Mouse (Mus musculus): Measurements from ENCODE around the gene Lag3. TPM values are rescaled to one million over a fixed set of nuclear protein-coding genes. Genes with fewer than 3 reads are reported as not detected.

Lag3 gene
- polyA plus RNA-seq, 1 experiment from 2014 or later: 3.1 TPM

DNA sequence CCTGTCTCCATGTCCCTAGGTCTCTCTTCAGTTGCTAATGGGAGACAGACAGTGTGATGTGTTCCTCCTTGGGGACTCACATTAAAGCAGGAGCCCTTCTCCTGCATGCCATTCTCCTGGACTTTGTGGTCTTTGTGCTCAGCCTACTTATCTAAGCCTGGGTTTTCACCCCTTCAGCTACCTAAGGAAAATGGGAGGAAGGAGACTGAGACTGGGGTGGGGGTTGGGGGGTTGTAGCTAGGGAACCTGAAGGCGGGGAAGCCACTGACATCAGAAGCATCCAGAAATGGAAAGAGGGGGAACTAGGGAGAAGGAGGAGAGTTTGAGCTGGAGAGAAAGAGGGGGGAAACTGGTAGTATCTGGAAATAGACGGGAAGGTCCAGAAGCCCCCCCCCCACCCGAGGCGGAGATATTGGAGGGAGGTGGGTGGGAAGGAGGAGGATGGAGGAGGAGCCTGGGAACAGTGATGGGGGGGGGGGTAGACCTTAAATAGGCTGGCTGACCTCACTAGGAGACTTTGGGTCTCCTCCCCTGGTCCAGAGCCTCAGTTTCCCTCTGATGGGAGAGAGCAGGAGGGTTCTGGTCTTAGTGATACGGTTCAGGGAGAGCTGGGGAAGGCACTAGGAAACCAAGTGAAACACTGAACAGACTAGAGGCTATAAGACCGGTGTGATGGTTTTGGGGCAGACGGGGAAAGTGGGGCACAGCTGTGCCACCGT, 48.9 kb downstream of the Lag3 start:
- Histone ChIP-seq H3K36me3 (no peaks in the 10 kb centered on the region), H3K4me1 (peaks cover 70% of the 10 kb centered on the region), H3K4me3 (peak overlapping the region; percentile 59), H3K9me3 (no peaks in the 10 kb centered on the region), H3K4me2 (replicated peaks) (peak overlapping the region; percentile 88), H3K27ac (no peak overlapping the region; the same call in 1 of the 2 replicates), H3K9ac (peak overlapping the region; percentile 75), H3K27me3 (peaks cover 13% of the 10 kb centered on the region)
- no peak for ATAC-seq (ENCODE audit: low FRiP score, low read depth)
- 15% methylated on average over 8 of the region's 8 CpGs for WGBS

GRCm38 (mm10) chr6:124861802-124862201, 49.7 kb downstream of the Lag3 start:
- Histone ChIP-seq H3K27me3 (peaks cover 13% of the 10 kb centered on the region), H3K9me3 (no peaks in the 10 kb centered on the region), H3K27ac (no peak overlapping the region), H3K4me2 (replicated peaks) (no peak overlapping the region), H3K4me1 (peaks cover 70% of the 10 kb centered on the region), H3K4me3 (no peak overlapping the region), H3K9ac (no peak overlapping the region; the same call in 1 of the 2 replicates), H3K36me3 (no peaks in the 10 kb centered on the region)
- 32% methylated on average over 3 of the region's 3 CpGs for WGBS
- no peak for ATAC-seq (ENCODE audit: low FRiP score, low read depth)

- H3K27me3 ChIP-seq: peaks cover 13% of the 10 kb centered on the region
- no peaks in the 10 kb centered on the region for H3K9me3 ChIP-seq
- H3K9ac ChIP-seq: no peak overlapping the region; the same call in 1 of the 2 replicates
- ATAC-seq (ENCODE audit: low FRiP score, low read depth): no peak
- H3K27ac ChIP-seq: no peak overlapping the region
- H3K4me2 ChIP-seq (replicated peaks): no peak overlapping the region
- WGBS: 82% methylated on average over 19 of the region's 19 CpGs
- no peaks in the 10 kb centered on the region for H3K36me3 ChIP-seq
- H3K4me3 ChIP-seq: no peak overlapping the region
- peaks cover 70% of the 10 kb centered on the region for H3K4me1 ChIP-seq
Measured at GRCm38 (mm10) chr6:124861266-124861665, 50.2 kb downstream of the Lag3 start.

DNA sequence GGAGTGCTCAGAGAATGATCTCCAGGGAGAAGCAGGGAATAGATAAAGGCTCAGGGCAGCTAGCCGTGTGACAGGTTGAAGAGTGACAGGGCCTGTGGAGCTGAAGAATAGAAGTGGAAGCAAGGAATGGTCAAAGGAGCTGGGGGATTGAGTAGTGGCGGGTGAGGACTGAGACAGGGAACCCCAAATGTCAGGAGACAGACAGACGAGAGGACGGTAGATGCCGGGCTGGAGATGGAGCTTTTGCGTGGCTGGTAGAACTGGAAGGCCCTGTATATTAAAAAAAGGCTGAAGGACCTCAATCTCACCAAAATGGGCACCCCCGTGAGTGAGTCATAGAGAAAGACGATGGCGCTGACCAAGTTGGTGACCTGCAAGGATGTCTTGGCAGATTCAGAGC, 51.0 kb downstream of the Lag3 start:
- Histone ChIP-seq H3K27ac (no peak overlapping the region), H3K9ac (no peak overlapping the region), H3K9me3 (no peaks in the 10 kb centered on the region), H3K27me3 (peaks cover 13% of the 10 kb centered on the region), H3K36me3 (peaks cover 3% of the 10 kb centered on the region), H3K4me1 (peaks cover 69% of the 10 kb centered on the region), H3K4me2 (replicated peaks) (no peak overlapping the region), H3K4me3 (no peak overlapping the region)
- 87% methylated on average over 9 of the region's 9 CpGs for WGBS
- no peak for ATAC-seq (ENCODE audit: low FRiP score, low read depth)

- Histone ChIP-seq H3K36me3 (peaks cover 8% of the 10 kb centered on the region), H3K27ac (0 out of 2 replicates have a peak overlapping the region, but pooled peaks have one; percentile 28), H3K4me3 (0 out of 2 replicates have a peak overlapping the region, but pooled peaks have one; percentile 7), H3K9me3 (no peaks in the 10 kb centered on the region), H3K4me2 (replicated peaks) (peak overlapping the region; percentile 25), H3K9ac (peak overlapping the region; percentile 53; the same call in 1 of the 2 replicates), H3K4me1 (peaks cover 68% of the 10 kb centered on the region), H3K27me3 (peaks cover 7% of the 10 kb centered on the region; the same call in 1 of the 2 replicates)
- ATAC-seq (ENCODE audit: low FRiP score, low read depth): no peak
- WGBS: 10% methylated on average over 12 of the region's 12 CpGs
Measured at GRCm38 (mm10) chr6:124859725-124860124, 51.8 kb downstream of the Lag3 start.

GRCm38 (mm10) chr6:124858561-124859318, 52.8 kb downstream of the Lag3 start:
- Histone ChIP-seq H3K36me3 (peaks cover 17% of the 10 kb centered on the region), H3K9me3 (no peaks in the 10 kb centered on the region), H3K4me2 (replicated peaks) (peak overlapping the region; percentile 69), H3K27me3 (peaks cover 6% of the 10 kb centered on the region; the same call in 1 of the 2 replicates), H3K4me1 (peaks cover 60% of the 10 kb centered on the region), H3K4me3 (peak overlapping the region; percentile 87), H3K9ac (peak overlapping the region; percentile 99), H3K27ac (peak overlapping the region; percentile 100; the same call in 1 of the 2 replicates)
- ATAC-seq (ENCODE audit: low FRiP score, low read depth): no peak
- 73% methylated on average over 27 of the region's 28 CpGs for WGBS

- H3K4me2 ChIP-seq (replicated peaks): peak overlapping the region; percentile 69
- H3K36me3 ChIP-seq: peaks cover 24% of the 10 kb centered on the region
- WGBS: 22% methylated on average over 26 of the region's 26 CpGs
- H3K9me3 ChIP-seq: no peaks in the 10 kb centered on the region
- peak overlapping the region; percentile 87 for H3K4me3 ChIP-seq
- H3K27me3 ChIP-seq: peaks cover 6% of the 10 kb centered on the region; the same call in 1 of the 2 replicates
- no peak for ATAC-seq (ENCODE audit: low FRiP score, low read depth)
- H3K4me1 ChIP-seq: peaks cover 55% of the 10 kb centered on the region
- H3K9ac ChIP-seq: peak overlapping the region; percentile 99
- peak overlapping the region; percentile 100 for H3K27ac ChIP-seq
Measured at GRCm38 (mm10) chr6:124857840-124858530, 53.5 kb downstream of the Lag3 start.

- 0 out of 2 replicates have a peak, but pooled peaks cover 6% of the 10 kb centered on the region for H3K27me3 ChIP-seq
- ATAC-seq (ENCODE audit: low FRiP score, low read depth): peak; percentile 87
- WGBS: under 1% methylated on average over 83 of the region's 86 CpGs
- H3K36me3 ChIP-seq: peaks cover 32% of the 10 kb centered on the region
- peak within 1 kb of the TSS; percentile 100 for H3K27ac ChIP-seq
- H3K4me1 ChIP-seq: peaks cover 47% of the 10 kb centered on the region
- peak within 1 kb of the TSS; percentile 87 for H3K4me3 ChIP-seq
- H3K9me3 ChIP-seq: no peaks in the 10 kb centered on the region
- peak within 1 kb of the TSS; percentile 69 for H3K4me2 ChIP-seq (replicated peaks)
- H3K9ac ChIP-seq: peak within 1 kb of the TSS; percentile 99
Measured at GRCm38 (mm10) chr6:124856916-124857839, 54.3 kb downstream of the Lag3 start, which contains the start of gene P3h3. TSS of gene P3h3 (minus strand) at chr6:124857752.

GRCm38 (mm10) chr6:124856321-124856720, 55.2 kb downstream of the Lag3 start:
- H3K9me3 ChIP-seq: no peaks in the 10 kb centered on the region
- H3K4me3 ChIP-seq: peak overlapping the region; percentile 87
- ATAC-seq (ENCODE audit: low FRiP score, low read depth): peak; percentile 74
- H3K27ac ChIP-seq: peak overlapping the region; percentile 100
- H3K27me3 ChIP-seq: 0 out of 2 replicates have a peak, but pooled peaks cover 6% of the 10 kb centered on the region
- peak overlapping the region; percentile 69 for H3K4me2 ChIP-seq (replicated peaks)
- WGBS: 3% methylated on average over 14 of the region's 14 CpGs
- H3K9ac ChIP-seq: peak overlapping the region; percentile 99
- peaks cover 40% of the 10 kb centered on the region for H3K36me3 ChIP-seq
- peaks cover 39% of the 10 kb centered on the region for H3K4me1 ChIP-seq

- no peak overlapping the region for H3K4me2 ChIP-seq (replicated peaks)
- peaks cover 28% of the 10 kb centered on the region for H3K4me1 ChIP-seq
- 68% methylated on average over 12 of the region's 12 CpGs for WGBS
- H3K36me3 ChIP-seq: peaks cover 52% of the 10 kb centered on the region
- H3K9ac ChIP-seq: no peak overlapping the region
- ATAC-seq (ENCODE audit: low FRiP score, low read depth): no peak
- no peak overlapping the region for H3K4me3 ChIP-seq
- peak overlapping the region; percentile 28; the same call in 1 of the 2 replicates for H3K27ac ChIP-seq
- no peaks in the 10 kb centered on the region for H3K9me3 ChIP-seq
- 0 out of 2 replicates have a peak, but pooled peaks cover 3% of the 10 kb centered on the region for H3K27me3 ChIP-seq
Measured at GRCm38 (mm10) chr6:124854647-124855046, 56.9 kb downstream of the Lag3 start.

Data from limb, embryonic 13.5 days (tissue).